Mouse (Mus musculus) adrenal gland, postnatal 4 days (tissue): ENCODE measurements at regions not wholly inside any gene's neighbourhood (a gene's known extent, or its start where the extent isn't known, plus 50 kb on each side); places are given as distances from the start of the nearest gene placed in this dataset.

Experiments
- DNase-seq, 2 experiments: peaks; one replicate each; pipeline ENCODE4 v3.0.0; 2021 to 2022; ENCODE audit warnings: low spot score in 2 of 2, mixed read lengths in 2 of 2

DNA sequence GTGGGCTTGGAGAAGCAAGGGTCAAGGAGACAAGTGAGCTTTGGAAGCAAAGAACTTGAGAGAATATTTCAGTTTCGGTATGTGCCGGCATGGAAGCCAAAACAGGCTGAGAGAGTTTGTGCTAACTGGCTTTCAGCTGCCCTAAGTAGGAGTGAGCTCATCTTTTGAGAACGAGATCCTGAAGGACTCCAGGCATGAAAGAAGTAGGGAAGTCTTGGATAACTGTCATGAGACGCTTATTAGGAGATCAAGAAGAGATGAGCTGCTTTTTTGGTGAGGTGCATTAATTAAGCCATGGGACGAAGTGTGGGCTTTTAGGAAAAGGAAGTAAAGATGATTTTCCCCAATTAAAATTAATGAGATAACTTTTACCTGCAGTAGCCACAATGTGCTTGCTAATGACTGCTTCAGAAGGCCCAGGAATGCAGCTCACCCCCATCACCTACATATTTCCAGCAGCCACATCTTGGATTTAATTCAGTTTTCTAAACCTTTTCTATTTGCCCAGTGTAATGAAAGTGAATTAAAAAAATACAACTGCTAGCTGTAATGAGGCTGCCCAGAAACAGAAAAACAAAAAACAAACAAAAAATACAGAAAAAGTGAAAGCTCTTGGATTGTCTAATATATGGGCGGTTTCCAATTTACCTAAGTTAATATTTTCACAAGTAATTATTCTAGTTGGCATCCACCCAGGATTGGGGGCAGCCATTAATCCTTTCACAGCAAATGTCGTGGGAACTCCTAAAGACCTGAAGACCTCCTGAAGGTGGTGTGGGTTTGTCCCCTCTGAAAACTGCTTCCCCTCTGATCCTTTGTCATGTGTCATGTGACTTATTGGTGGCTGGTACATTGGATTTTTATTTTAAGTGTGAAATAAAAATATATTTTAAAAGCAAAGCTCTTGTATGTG, 204.7 kb upstream of the Slc39a10 start:
- DNase-seq: no peak

- no peak for DNase-seq
Measured at GRCm38 (mm10) chr1:47094498-47094897, 201.8 kb upstream of the Slc39a10 start.

DNA sequence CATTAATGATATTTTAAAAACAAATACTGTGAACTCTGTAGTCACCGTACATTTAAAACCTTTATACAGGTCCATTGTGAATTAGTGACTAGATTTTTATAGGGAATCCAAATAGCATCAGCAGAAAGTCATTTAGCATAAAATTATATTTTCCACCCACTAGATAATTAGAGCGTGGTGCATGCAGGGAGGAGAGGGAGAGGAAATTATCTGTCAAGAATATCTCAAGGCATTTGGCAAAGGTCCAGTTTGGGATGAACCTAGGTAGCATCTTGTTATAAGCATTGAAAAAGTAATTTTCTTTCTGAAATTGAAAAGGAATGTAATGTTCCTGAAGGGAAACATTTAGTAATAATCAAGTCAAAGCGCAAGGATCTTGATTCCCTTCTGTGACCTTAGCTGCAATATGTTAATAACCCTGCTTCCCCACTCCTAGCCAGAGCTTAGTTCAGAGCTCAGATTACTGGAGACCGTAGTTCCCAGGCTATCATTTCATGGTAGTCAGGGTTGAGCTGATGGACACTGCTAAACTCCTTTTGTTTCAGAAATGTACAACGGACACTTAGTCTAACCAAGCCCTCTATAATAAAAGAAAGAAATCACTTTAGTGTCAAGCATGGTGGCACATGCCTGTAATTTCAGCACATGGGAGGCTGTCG, 200.8 kb upstream of the Slc39a10 start:
- no peak for DNase-seq

GRCm38 (mm10) chr1:47076423-47076822, 183.8 kb upstream of the Slc39a10 start:
- DNase-seq: no peak

DNA sequence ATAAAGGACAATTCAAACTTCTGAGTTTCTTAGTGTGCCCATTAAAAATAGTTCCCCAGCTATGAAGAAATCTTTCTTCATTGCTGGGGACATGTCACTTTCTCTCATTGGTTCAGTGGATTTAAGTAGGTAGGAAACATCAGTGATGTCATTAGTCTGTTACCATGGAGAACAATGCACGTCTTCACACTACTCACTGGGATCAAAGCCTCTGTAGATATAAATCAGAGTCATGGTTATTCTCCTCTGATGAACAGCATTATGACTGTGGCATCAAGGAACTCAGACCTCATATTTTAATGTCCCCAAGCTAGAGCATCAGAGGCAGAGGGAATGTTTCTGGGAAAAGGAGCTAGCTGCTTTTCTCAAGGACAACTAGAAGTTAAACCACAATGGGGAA, 165.5 kb upstream of the Slc39a10 start:
- DNase-seq: no peak

DNA sequence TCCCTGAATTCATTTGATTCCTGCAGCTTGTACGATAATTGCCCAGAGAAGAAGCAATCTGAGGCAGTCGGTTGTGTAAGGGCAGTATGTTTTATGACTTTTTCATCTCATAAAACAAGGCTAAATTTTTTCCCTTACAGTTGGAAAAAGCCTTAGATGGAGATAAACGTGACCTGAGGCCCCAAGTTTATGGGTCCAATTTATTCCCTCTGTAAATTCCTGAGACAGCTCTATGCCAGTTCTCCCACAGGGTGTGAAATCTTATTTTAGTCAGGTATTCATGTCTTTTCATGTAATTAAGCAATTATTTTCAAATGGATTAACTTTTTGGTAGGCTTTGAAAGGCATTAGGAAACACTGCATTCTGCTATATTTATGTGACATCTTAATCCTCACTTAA, 164.7 kb upstream of the Slc39a10 start:
- DNase-seq: no peak

- no peak for DNase-seq
Measured at GRCm38 (mm10) chr1:47051109-47051508, 158.5 kb upstream of the Slc39a10 start.

DNA sequence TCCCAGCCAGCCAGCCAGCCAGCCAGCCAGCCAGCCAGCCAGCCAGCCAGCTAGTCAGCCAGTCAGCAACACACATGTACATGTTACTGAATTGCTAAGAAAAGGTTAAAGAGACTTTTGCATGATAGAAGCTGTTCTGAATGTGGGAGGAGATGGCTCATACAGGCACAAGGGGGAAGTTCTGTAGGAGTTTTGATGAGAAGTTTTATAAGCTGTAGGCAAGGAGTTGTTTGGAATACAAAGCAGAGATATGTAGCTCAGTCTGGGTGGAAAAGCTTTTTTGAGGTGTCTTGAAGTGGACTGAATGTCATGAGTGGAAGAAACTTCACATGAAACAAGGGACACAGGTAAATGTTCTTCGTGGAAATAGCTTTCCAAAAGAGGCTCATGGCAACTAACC, 157.8 kb upstream of the Slc39a10 start:
- no peak for DNase-seq

DNA sequence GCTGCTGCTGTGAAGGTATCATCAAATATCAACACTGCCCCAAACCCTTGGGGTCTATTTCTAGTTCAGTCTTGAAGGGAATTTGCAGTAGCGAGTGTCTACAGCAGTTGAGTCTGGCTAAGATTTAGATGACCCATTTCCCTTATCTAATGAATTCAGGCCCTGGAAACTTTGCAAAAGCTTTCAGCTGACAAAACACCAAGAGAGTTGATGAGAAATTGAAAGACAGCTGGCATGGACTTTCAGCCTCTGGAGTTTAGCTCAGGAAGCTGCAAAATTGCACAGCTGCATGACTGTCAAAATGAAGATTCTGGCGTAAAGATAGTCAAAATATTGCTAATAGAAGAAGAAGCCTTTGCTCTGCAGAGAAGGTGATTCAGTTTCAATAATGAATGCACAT, 144.9 kb upstream of the Slc39a10 start:
- no peak for DNase-seq

- no peak for DNase-seq
Measured at GRCm38 (mm10) chr1:47019356-47019755, 126.7 kb upstream of the Slc39a10 start.

GRCm38 (mm10) chr1:47014526-47014925, 121.9 kb upstream of the Slc39a10 start:
- no peak for DNase-seq

DNA sequence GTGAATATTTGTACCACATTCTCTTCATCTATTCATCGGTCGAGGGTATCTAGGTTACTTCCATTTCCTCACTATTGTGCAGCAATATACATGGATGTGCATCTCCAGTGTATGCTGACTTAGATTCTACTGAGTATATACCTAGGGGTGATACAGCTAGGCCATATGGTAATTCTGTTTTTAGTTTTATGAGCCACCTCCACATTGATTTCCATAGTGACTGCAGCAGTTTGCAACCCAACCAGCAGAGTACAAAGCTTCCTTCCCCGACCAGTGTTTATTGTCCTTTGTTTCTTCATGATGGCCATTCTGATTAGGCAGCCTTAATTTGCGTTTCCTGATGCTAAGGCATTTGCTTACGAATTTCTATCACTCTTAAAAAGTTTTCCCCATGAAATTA, 111.1 kb upstream of the Slc39a10 start:
- no peak for DNase-seq

DNA sequence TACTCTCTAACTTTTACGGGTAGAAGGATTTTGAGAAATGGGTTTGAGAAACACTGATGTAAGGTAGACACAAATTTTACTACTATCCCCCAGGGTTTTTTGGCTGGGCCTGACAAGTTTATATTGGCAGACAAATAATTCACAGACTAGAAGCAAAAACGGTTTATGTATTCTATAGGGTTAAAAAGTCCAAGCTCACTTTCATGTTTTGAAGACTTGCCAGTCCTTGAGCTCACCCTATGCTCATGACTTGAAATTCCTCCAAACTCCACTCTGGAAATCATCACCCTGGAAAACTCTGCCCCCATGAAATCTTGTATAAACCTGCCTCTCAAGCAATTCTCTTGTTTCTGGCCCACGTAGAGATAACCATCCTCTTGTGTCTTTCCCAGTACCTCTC, 106.7 kb upstream of the Slc39a10 start:
- no peak for DNase-seq

DNA sequence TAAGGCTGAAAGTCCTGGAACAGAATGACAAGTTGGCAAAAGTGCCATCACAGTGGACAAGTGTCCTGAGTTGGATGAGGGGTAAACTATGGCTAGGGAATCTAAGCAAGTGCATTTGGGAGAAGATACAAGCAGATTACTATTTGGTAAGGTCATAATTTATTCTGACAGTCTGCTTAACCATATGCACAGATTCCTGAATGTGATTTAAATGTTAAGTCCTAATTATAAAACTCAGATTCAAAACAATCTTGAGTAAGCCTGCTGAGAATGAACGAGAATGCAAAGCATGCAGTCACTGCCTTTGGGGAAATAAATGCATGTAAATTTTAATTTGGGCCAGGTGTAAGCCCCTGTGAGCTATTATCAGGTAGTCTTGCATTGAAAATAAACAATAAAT, 93.3 kb upstream of the Slc39a10 start:
- DNase-seq: no peak

GRCm38 (mm10) chr1:46983093-46983492, 90.4 kb upstream of the Slc39a10 start:
- no peak for DNase-seq

DNA sequence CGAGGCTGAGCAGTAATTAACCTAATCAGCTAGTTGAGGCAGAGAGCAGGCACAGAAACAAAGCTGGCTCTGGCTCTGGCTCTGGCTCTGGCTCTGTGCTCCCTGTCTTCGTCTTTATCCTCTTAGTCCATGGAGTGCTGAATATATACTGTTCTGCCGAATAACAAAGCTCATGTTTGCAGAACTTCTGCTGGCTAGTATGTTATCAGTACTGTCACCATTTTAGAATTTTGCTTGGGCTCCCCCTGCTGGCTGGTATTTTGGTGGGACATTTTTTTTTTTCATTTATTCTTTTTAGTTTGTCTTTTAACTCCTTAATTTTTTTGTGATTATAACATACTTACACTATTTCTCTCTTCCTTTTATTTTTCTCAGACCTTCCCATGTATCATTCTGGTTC, 77.8 kb upstream of the Slc39a10 start:
- peak; percentile 7 to 9 for DNase-seq

GRCm38 (mm10) chr1:46968361-46968760, 75.7 kb upstream of the Slc39a10 start:
- no peak for DNase-seq

DNA sequence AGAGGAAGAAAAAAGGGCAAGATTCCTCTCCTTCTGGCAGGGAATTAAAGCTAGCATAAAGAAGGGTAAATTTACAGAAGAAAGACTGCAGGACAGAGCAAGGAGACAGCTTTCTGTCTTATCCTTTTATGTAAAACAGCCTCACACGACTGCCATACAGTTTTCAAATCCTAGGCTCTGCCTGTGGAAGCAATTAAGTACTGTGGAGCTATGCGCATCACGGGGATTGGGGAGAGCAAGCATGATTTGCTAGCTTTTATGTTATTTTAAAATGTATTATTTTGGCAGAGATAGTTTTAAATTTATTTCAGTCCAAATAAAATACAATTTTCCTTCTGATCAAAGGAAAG, 74.2 kb upstream of the Slc39a10 start:
- no peak for DNase-seq

GRCm38 (mm10) chr1:46965996-46966916, 73.6 kb upstream of the Slc39a10 start:
- no peak for DNase-seq

DNA sequence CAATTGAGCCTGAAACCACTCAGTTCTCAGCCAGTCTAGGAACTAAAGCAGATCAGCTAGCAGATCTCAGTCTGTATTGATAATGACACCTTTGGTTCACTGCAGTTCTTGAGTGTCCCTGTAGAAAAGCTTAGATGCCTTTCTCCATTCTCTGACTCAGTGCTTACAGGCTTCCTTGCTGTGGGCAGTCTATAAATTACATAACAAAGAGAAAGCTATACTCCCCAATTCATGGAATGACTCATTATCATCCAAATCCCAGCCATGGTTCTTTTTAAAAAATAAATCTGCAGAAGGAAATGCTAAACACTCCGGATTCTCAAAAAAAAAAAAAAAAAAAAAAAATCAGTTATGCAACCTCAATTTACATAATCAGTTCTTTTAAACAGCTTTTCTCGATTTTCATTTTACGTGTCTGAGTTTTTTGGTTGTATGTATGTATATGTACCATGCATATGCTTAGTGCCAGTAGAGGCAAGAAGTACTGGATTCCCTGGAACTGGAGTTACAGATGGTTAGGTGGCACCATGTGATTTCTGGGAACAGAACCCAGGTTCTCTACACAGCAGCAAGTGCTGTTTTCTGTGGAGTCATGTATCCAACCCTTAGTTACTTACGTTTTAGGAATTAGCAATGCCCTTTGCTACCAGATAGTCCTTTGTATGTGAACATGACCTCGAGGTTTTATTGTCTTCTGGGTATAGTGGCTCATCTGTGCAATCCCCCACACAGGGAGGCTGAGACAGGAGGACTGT, 71.5 kb upstream of the Slc39a10 start:
- DNase-seq: no peak
